Comparison of ENCODE assay signal across 11 mouse cellular contexts in the genomic region with DNA sequence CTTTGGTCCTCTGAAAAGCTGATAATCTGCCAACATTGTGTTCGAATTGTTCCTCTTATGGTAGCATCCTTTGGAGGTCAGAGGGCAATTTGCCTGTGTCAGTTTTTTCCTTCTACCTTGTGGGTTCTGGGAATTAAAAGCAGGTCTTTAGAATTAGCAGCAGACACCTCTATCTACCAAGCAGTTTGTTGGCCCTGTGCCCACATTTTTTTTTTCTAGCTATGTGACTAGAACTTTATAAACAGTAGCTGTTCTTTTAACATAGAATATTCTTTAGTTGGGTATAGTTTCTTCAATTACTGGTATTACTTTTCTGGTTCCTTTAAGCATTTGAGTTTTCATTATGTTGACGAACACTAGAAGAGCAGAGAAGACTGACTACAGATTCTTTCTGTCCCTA.
"Had no signal": no experiment of that assay in that cellular context is flagged by ENCODE, and none has a peak within 500 bp of the region (broad histone marks: within the 10 kb centered on the region; RNA-seq: fewer than 3 reads in every experiment).

No protein-coding gene starts in this region.

- H3K9ac ChIP-seq: limb, embryonic 13.5 days; liver, embryonic 14.5 days; midbrain, embryonic 15.5 days; neural tube, embryonic 12.5 days had no signal

- ATAC-seq: midbrain, embryonic 15.5 days had no signal

- H3K9me3 ChIP-seq: limb, embryonic 13.5 days; midbrain, embryonic 15.5 days; neural tube, embryonic 12.5 days had no signal

- DNase-seq: kidney, adult 2 months; left cerebral cortex, postnatal 4 days; lung, adult 2 months; lung, postnatal 14 days; thymus, postnatal 4 days had no signal

- H3K36me3 ChIP-seq: limb, embryonic 13.5 days; midbrain, embryonic 15.5 days; neural tube, embryonic 12.5 days had no signal

- H3K4me1 ChIP-seq: limb, embryonic 13.5 days; midbrain, embryonic 15.5 days; neural tube, embryonic 12.5 days had no signal

- H3K4me3 ChIP-seq: limb, embryonic 13.5 days; midbrain, embryonic 15.5 days; neural tube, embryonic 12.5 days had no signal

- H3K27me3 ChIP-seq: limb, embryonic 13.5 days; midbrain, embryonic 15.5 days; neural tube, embryonic 12.5 days had no signal

- H3K27ac ChIP-seq: kidney, postnatal 0 days; limb, embryonic 13.5 days; liver, embryonic 14.5 days; midbrain, embryonic 15.5 days; neural tube, embryonic 12.5 days; stomach, postnatal 0 days had no signal

- H3K4me2 ChIP-seq: limb, embryonic 13.5 days; midbrain, embryonic 15.5 days; neural tube, embryonic 12.5 days had no signal
